Mouse (Mus musculus) thymus, postnatal 36 days (tissue): ENCODE measurements around the gene Rgl1.

Experiments used
- DNase-seq, 2 experiments: peaks; one replicate each; pipeline ENCODE4 v3.0.0; 2022; ENCODE audit warnings: mixed read lengths in 2 of 2

The Rgl1 gene

DNA sequence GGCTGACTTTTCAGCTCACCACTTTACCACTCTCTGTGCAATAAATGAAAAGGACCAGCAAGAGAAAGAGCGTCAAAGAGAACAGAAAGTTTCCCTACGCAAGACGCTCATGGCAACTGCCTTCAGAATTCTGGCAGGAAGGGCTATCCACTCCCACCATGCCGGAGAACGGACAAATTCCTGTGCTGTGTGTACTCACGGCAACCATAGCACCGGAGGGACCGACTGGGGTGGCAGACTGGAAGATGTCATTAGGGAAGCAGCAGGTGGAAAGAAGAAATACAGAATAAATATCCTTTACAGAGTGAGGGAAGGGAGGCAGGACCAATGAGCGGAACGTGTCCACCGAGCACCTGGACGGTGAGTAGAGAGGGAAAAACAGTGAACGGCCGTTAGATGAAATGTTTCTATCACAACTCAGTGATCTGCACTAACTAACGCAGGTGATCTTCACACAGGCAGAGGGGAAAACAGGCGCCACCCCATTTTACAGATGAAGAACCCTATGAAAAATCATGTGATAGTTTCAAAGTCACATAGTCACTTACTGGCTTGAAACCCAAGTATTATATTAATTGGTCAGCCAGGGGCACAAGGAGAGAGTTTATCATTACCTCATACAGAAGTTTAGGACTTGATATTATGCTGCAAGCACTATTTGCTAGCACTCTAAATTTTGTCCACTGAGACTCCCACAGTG lies 152.8 kb downstream of the Rgl1 start:
- DNase-seq: no peak

DNA sequence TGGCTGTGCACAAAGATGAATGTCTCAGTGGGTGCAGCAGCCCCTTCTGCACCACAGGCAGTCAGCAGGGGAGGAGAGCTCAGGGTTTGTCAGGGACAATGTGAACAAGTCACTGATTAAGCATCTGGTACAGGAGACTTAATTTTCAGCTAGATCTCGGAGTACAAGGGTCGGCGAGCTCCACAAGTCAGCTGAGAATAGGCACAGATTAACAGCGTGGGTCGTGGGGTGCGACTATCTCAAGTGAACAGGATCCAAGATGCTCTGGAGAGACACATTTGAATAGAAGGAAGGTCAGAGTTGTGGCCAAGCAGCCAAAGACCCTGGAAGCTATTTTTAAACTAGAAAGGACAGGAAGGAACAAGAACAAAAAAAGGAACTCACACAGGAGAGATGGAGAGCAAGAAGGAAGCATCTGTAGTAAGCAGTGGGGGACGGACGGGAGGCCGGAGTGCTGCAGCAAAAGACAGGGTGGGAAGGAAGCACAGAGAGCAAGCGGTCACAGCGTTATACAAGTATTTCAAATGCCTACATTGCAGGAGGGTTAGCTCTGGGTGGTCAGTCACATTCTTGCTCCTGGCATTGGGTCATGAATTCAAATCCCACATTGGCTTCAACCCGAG lies 153.5 kb downstream of the Rgl1 start:
- DNase-seq: no peak

DNA sequence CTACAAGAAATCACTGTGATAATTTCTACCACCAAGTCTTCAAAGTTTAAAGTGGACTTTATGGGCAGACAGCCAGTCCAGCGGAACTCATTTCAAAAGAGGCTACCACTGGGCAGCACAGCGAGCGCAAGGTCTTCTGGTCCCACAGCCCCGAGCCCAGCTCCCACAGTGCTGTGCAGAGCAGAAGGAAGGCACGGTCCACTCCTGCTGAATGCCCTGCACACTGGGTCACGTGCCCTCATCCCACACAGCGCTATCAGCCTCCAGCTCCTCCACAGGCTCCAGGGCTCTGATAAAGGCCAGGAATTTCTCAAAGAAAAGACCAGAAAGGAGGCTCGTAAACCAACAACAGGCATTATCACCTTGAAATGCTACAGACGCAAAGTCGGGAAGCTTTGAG lies 156.6 kb downstream of the Rgl1 start:
- DNase-seq: no peak

DNA sequence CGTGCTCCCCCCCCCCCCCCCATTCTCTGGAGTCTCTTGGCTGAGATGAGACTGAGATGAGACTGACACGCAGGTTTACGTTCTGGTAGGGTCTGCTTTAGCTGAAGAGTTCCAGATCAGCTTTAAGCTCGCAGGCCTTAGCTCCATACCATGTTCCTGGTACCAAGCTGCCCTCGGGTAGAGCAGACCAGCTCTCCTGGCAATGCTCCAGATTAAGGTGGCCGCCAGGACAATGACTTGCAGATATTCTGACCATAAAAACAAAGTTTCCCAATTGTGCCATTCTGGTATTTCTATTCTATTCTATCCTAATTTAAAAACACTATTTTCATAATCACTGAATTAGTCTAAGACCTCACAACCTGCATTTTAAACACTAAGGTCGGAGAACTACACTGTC lies 157.1 kb downstream of the Rgl1 start:
- DNase-seq: no peak

DNA sequence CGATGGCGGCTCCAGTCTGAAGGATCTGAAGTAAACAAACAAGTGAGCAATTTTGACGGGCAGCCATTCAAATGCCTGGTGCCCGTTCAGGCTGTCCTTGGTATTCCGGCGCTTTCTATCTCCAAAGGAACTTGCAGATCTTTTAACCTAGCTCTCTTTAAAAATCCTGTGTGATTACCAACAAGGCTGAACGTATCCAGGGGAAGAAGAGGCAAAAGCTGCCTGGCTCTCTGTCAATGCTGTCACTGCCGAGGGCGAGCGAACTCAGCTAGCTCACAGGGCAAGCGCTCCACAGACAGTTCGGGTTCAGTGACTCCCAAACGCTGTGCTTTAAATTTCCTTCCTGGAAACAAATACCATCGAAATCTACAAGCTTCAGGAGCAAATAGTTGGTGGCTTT lies 158.4 kb downstream of the Rgl1 start:
- DNase-seq: no peak

DNA sequence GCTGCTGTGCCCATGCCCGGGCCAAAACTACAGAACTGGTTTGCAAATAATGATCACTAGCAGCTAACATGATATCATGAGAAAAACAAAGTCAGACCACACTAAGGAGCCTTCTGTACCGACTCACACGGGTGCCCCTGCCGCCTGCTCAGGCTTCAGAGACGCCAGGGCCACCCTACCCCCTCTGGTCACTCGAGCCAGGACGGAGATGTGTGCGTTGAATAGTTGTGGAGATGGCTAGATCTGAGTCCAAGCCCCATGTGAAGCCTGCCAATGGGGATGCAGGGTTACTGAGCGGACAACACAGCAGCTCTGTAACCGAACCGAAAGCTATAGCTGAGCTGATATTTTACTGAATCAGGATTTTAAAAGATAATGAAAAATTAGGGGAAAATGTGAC lies 159.4 kb downstream of the Rgl1 start:
- no peak for DNase-seq

DNA sequence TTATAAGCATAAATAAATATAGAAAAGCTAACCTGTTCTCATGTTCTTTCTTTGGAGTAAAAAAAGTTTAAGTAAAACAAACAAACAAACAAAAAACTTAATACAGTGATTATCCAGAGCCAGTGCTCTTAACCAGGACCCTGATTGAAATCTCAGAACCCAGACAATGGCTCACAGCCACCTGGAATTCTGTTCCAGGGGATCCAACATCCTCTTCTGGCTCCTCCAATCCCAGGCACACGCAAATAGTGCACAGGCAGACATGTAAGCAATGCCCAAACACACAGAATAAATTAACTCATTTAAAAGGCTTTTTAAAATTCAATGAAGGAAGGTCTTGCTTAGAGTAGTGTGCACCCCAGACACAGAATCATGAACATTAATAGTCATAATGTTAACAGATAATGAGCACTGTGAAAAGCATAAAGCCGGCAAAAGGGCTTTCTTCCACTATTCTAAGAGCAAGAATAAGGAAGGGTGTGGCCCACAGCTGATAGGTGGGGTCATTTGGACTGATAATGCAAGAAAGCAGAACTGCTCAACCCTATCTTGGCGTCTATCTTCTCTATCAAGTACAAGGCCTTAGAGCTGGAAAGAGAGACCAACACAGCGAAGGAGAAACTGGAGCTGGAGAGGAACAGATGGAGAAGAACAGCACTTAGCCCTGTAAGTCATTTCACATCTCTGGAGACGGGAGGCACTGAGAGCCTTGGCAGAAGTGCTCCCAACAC lies 160.1 kb downstream of the Rgl1 start:
- no peak for DNase-seq

DNA sequence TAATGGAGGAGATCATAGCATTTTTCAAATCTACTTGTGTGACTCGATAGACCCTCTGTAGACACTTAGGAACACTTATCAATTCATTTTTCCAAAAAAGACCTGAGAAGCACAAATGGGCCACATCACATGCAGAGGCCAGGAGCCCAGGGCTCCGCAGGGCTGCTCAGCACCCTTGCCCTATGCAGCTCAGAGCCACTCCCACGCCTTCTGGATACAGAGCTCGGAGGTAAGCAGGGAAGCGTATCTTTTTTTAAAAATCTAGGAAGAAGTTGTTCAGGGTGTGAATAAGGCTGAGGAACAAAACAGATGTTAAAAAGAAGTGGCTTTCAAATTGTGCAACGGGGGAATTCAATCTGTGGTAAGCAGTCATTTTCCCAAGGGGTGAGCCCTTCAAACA lies 162.0 kb downstream of the Rgl1 start:
- no peak for DNase-seq

DNA sequence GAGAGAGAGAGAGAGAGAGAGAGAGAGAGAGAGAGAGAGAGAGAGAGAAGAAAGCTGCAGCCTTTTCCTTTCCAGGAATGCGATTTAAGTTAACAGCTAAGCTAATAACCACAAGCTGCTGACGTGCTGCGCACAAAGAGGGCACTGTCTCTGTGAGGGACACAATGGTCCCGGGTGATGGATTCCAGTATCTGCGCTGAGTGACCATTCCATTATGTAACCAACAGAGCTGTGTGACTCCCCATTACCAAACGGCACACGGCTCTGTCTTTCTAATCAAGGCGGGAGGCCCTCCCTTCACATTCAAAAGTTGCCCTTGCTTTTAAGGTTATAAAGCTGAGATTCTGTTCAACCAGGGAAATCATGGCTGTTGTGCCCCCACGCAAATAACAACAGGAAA lies 162.5 kb downstream of the Rgl1 start:
- DNase-seq: no peak

DNA sequence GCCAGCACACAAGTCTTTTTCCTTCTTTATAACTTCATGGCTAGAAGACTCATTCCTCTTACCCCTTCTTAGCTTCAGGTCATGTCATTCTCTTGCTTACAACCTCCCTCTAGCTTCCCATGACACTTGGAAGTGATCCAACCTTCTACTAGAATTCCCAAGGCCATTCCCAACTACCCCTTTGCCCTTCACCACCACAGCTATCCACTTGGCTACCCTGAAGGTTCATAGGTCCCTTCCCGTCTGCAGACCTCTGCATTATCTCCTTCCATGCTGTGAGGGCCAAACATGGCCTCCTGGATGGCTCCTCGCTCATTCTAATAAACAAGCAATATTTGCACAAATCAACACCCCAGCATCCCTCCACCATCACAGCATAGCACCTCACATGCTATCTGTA lies 165.7 kb downstream of the Rgl1 start:
- no peak for DNase-seq

DNA sequence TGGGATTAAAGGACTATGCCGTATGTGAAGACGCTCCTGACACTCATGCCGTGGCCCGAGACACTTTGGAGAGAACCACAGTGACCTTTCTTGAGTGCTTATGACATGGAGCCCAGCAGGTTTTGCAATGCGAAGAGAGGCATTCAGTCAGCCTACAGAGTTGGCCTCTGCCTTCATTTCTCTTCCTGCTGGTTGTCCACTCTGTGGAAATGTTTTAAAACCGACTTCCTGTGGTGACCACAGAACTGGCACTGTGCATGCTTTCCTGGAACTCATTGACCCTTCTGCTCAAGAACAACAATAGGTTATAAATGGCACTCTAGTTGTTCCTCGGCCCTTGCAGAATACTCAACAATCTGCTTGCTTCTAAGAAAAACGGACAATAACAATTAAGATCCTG lies 166.8 kb downstream of the Rgl1 start:
- DNase-seq: no peak

DNA sequence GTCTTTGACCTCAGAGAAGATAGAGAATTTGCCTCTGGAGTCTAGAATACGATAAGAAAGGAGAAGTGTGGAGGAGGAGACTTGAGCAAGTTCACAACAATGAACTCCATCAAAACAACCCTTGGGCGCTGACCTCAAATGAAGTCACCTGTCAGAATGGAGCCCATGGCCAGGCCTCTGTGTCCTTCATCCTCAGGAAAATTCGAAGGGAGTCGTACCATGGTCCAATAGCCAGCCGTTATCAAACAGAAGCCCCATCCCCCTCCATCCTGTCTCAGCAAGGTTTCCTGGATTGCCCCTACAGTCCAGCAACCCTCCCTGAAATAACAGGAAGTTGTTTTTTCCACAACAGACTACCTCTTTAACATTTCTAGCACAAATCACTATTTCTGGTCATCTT lies 171.5 kb downstream of the Rgl1 start:
- peak; percentile 19 to 30 for DNase-seq

DNA sequence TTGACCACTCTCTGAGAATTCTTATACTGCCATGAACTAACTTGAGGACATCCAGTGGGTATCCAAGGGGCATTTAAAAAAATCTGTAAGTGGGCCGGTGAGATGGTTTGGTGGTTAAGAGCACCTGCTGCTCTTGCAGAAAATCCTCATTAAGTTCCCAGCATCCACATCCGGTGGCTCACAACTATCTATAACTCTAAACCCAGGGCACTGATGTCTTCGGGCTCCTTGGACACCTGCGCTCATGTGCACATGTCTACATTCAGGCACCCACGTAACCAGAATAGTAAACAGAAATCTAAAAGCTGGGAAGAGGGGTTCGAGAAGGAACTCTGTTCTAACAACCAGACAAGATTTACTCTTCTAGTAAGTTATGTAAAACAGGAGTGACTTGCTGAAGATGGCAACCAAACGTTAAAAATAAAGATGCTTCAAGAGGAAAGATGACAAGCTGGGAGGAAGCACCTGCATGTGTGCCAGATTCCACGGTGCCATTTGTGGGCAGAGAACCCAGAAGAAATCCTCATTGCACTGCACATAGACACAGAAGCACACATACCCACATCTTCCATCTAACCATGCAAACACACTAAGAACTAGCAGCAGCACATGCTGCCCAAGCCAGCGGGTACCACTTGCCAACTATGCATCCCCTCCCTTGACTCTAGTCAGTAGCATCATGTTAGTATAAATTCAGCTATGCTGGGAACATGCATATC lies 172.2 kb downstream of the Rgl1 start:
- DNase-seq: peak; percentile 45 to 67

DNA sequence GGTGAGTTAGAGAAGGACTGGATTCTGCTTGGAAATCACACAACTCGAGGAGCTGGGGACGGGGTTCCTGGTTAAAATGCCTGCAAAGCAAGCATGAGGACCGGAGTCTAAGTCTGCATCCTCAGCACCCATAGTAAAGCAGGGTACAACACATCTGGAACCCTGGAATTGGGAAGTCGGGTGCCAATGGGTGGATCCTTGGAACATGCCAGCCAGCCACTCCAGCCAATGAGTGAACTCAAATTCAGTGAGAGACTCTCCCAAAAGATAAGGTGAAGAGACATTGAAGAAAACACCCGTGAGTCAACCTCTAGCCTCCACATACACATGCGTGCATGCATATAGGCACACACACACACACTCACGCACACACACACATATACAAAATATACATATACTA lies 172.8 kb downstream of the Rgl1 start:
- DNase-seq: no peak

DNA sequence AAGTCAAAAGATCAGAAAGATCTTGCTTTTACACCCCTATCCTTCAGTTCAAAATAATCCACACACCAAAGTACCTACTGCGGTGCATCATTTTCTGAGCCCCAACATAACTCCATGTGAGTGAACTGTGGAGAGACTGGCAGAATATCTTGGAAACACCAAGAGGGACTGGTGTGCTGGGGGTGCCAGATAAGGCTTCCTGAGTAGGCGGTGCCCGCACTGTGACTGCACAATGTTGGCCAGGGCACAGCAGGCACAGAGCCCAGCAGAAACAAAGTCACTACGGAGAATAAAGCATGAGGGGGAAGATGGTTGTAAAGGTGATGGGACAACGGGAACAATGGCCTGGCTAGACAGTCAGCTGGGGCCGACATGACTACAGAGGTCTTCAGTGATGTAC lies 173.5 kb downstream of the Rgl1 start:
- DNase-seq: peak; percentile 29 to 37

DNA sequence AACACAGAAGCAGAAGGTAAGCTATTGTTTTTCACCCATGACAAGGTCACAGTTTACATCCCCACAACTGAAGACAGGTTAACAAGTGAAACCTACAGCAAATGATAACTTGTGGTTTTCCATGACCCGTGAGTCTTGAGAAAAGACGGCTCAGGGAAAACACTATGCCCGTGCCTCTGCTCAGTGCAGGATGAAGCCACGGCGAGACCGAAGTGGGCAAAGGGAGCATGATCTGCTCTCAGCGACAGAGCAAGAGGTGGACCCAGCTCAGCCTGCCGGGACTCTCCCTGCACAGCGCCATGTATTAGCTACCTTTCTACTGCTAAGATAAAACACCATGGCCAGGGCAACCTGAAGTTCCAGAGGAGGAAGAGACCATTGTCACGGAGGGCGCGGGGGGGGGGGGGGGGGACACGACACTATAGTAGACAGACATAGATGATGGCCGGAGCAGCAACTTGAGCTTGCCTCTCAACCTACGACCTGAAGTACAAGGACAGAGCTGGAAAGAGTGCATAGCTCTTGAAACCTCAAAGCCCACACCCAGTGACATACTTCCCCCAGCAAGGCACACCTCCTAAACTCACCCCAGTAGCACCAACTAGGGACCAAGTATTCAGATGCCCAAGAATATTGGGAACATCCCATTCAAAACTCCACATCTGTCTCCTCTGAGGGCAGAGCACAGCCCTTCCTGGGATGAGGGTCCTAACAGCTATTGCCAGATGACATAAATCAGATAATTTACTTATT lies 174.2 kb downstream of the Rgl1 start:
- DNase-seq: no peak

DNA sequence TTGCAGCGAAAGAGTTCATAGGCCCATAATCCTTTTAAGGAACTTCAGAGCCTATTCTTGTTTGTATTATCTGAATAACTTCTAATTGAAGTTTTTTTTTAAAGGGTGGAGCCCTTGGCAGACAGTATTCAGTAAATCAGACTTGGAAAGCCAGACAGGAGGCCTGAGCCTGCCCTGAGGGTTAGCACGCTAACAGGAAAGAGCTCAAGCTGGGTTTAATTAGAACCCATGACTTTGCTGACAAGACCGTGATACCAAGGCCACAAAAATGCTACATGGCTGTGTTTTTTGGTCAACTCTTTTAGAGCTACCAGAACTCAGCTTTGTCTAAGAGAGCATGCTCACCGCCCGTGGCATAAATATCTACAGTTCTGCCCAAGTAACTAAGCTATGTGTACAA lies 175.8 kb downstream of the Rgl1 start:
- no peak for DNase-seq

DNA sequence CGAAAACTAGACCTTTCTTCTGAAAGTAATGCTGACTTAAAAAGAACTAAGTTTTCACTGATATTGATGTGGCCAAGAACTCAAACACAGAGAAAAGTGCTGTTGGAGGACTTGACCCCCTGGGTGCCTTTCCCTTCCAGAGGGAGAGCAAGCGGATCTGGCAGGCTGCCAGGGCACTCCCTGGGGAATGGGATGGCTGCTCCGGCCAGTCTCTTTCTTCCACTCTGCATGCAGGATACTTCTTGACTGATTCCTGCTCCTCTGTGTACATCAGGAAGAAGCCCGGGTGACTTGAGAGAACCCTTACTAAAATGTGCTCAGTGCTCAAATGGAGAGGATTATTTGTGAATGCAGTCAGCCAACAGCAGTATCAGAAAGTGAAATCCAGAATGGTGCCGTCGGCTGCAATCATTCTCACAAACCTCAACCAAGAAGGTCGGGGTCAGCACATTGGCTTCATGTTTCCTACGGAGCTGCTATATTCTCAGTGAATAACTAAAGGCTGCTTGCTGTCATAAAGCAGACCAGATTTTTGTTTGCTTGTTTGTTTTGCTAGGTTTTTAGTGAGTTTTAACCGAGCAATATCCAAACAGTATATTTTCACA lies 176.7 kb downstream of the Rgl1 start:
- DNase-seq: no peak

DNA sequence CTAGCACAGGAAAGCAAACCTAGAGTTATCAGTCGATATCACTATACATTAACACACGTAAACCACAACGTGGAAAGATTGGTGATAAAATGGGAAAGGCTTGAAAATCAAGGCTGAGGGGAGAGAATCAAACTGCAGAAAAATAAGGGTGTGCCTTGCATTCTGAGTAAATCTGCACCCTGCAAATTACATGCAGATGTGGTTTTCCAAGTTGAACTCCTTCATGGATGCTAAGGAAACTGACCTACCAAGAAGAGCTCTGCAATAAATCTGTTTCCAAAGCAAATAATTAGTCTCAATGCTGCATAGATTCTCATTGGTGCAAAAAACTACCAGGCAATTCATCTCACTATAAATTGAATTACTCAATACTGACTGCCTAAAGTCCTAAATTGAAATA lies 178.7 kb downstream of the Rgl1 start:
- no peak for DNase-seq

DNA sequence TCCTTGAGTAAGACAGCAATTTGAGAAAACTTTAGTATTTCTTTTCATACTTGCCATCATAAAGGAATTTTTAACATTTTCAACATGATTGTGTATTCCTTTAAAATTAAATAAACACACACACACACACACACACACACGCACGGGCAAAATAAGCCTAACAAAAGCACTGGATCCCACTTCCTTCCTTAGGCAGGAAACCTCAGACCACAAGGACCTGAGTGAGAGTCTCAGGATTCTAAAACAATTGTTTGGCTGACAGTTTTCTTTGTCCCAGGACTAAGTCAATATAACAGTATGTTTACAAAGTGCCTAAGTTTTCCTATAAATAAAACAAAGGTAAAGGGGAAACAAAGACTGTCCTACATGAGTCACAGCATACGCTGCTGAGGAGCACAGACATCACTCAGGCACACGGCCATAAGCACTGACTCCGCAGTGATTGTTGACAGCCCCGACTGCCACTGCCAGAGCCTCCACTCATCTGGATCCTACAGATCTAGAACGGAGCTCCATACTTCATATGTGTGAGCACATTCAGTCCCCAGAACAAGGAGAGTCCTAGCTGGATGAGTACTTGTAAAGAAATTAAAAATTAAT lies 180.7 kb downstream of the Rgl1 start:
- DNase-seq: peak; percentile 24 to 36

DNA sequence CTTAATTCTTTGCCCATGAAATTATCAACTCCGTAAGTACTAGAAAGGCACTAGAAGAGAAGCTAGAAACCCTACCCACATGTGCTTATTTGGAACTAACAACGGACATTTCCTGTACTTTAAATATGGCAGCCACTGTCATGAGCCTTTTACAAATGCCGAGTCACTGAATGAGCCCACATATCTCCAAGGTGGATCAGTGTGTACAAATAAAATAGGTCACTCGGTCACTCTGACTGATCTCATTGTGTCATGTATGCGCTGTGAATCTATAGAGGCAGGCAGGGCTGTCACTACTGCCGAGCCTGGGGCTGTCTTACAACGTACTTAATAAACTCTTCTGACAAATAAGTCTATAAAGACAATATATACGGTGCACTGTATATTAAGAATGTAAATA lies 181.2 kb downstream of the Rgl1 start:
- no peak for DNase-seq
